Mouse (Mus musculus) limb, embryonic 10.5 days (tissue): ENCODE data around the gene Scrn1. TPM values are rescaled to one million over a fixed set of nuclear protein-coding genes. Genes with fewer than 3 reads are reported as not detected.

Experiments used
- DNase-seq: peaks from one replicate; pipeline ENCODE4 v3.0.0-alpha.2; 2017; ENCODE audit warnings: low spot score
- H3K27ac ChIP-seq: fragments of 300-500 bp; sonication (generic); 2 replicates; pipeline ENCODE4 v1.5.1; 2016; ENCODE audit warnings: mild to moderate bottlenecking
- H3K27me3 ChIP-seq: fragments of 300-500 bp; sonication (generic); 2 replicates; pipeline ENCODE4 v1.6.1; 2016; ENCODE audit warnings: low read depth, mild to moderate bottlenecking; ENCODE audit not compliant: poor library complexity, severe bottlenecking
- H3K36me3 ChIP-seq: fragments of 300-500 bp; sonication (generic); 2 replicates; pipeline ENCODE4 v1.6.1; 2016; ENCODE audit warnings: mild to moderate bottlenecking, moderate library complexity
- H3K4me1 ChIP-seq: fragments of 300-500 bp; sonication (generic); 2 replicates; pipeline ENCODE4 v1.6.1; 2016
- H3K4me3 ChIP-seq: fragments of 300-500 bp; sonication (generic); 2 replicates; pipeline ENCODE4 v1.5.1; 2016; ENCODE audit warnings: mild to moderate bottlenecking, moderate library complexity
- H3K9me3 ChIP-seq: fragments of 300-500 bp; sonication (generic); replicated peaks from 2 replicates; pipeline ENCODE4 v1.6.1; 2016; ENCODE audit warnings: mild to moderate bottlenecking
- WGBS: fragments of 180-500 bp; shearing (Covaris S2); methylation state at CpG from one replicate; pipeline ENCODE4 v1.1.7; 2016; 5-methylcytosine and 5-hydroxymethylcytosine counted together
- polyA plus RNA-seq: library from polyadenylated mRNA; unstranded; fragments of >200 nt; fragmentation: Nextera tagmentation; extraction: Ambion mirVana; gene quantifications from 2 replicates; pipeline ENCODE4 v1.2.1, GENCODE M21; 2016

Gene Scrn1
- polyA plus RNA-seq, 1 experiment from 2014 or later, result 7.8 TPM

DNA sequence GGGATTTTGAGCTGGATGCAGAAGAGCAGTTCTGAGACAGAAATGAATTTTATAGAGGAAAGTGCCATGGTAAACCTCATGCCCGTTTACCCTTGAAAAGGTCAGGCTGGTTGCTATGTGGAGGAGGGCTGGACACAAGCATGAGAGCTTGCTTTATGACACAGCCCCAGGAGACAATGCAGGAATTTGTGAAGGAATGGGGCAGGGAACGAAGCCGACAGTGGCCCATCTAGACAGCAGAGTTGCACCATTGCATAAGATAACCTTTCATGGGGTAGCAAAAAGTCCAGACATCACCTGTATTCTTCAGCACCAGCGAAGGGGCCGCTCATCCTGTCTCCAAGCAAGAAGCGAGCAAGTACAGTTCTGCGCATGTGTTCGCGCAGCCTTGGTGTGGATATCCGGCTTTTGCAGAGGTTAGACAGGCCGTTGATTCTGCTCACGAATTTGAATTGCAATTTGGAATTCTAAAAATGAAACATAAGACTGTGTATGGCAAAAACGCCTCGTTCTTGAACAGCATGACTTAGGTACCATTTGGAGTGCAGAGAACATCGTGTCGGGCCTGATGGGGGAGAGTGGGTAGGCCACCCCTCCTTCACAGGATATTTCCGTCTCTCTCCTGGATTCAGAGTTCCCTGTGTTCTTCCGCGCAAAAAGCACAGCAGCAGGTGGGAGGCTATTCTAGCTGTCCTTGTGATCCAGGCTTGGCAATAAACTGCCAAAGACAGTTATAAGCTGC is 90.2 kb downstream of the Scrn1 start:
- 91% methylated on average over 19 of the region's 19 CpGs for WGBS
- Histone ChIP-seq H3K4me3 (no peak overlapping the region), H3K27me3 (no peaks in the 10 kb centered on the region), H3K36me3 (no peaks in the 10 kb centered on the region), H3K4me1 (peaks cover 13% of the 10 kb centered on the region; the same call in 1 of the 2 replicates), H3K9me3 (no peaks in the 10 kb centered on the region), H3K27ac (no peak overlapping the region)
- no peak for DNase-seq

DNA sequence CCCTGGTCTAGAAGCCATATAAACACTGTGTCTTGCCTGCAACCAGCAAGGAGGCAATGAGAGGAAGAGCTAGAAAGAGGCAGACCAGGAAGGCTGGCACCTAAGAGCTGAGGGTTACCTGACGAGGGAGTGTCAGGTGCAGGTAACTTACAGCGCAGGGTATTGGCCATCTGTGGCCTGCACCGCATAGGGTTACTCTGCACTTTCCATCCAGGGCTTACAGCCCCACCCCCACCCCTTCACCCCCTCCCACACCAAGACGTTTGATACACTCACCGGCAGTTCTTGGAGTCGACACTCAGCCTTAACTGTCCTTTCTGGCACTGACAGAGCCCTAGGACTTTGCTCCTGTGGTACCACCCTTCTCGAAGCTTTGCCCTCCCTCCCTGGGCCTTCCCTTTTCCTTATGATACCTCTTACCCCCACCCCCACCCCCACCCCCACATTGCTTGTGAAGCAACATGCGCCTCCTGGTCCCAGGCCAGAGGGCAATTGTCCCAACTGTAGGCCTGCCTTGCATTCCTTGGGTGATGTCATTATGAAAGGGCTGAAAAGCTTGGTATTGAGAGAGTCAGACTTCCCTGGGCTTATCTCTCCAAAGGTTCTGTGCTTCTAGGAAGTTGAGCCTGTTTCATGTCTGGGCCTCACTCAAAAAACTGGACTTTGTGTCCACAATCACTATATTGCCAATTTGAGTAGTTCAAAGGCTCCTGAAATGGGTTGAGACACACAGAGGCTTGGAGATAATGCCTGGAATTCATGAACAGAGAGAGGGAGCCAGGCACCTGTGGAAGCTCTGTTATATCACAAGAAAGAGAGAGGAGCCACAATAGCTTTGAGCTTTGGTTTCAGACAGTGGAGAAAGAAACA is 93.2 kb downstream of the Scrn1 start:
- no peaks in the 10 kb centered on the region for H3K27me3 ChIP-seq
- WGBS, result 64% methylated on average over 8 of the region's 8 CpGs
- H3K9me3 ChIP-seq, result no peaks in the 10 kb centered on the region
- peaks cover 13% of the 10 kb centered on the region; the same call in 1 of the 2 replicates for H3K4me1 ChIP-seq
- no peaks in the 10 kb centered on the region for H3K36me3 ChIP-seq
- no peak overlapping the region for H3K4me3 ChIP-seq
- no peak for DNase-seq
- H3K27ac ChIP-seq, result no peak overlapping the region

DNA sequence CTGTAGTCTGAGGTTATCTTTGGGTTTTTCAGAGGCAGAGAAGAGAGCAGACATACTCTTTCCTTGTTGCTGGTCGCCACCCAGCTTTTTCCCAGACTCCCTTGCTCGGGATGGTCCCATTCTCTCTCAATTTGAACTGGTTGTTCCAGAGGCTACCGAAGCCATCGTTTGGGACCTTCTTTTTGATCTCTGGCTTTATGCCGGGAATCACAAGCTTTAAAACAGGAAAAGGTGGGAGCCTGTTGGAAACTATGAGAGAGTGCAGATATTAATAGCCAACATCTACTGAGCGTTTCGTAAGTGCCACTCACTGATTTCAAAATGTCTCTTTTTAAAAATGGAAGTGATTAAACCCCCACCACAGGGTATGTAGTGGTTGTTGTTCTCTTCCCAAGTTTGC is 94.4 kb downstream of the Scrn1 start:
- WGBS, result 85% methylated on average over 7 of the region's 7 CpGs
- peaks cover 11% of the 10 kb centered on the region; the same call in 1 of the 2 replicates for H3K4me1 ChIP-seq

DNA sequence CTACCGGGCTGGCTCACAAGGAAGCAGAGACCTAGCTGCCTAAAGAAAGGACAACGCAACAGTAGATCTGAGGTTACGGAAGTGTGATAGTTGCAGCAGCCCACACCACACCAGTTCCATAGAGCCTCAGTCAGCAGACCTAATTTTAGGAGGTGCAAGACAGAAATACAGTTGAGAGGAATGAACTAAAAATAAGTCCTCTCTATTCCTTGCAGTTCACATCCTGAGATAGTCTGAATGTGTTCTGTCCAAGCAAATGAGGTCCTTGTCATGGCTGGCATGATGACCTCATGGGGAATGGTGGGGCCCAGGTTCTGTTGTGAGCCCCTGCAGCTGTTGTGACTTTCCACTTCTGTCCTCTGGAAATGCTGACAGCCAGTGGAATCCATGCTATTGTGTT is 98.9 kb downstream of the Scrn1 start:
- WGBS, result 91% methylated on average over 3 of the region's 3 CpGs
- H3K4me3 ChIP-seq, result no peak overlapping the region
- no peak overlapping the region for H3K27ac ChIP-seq
- H3K9me3 ChIP-seq, result no peaks in the 10 kb centered on the region
- H3K36me3 ChIP-seq, result no peaks in the 10 kb centered on the region
- no peaks in the 10 kb centered on the region for H3K27me3 ChIP-seq
- DNase-seq, result no peak
- no peaks in the 10 kb centered on the region for H3K4me1 ChIP-seq

More for the DNA sequence above, 94.4 kb downstream of the Scrn1 start:
- no peak overlapping the region for H3K4me3 ChIP-seq
- H3K27me3 ChIP-seq, result no peaks in the 10 kb centered on the region
- no peaks in the 10 kb centered on the region for H3K36me3 ChIP-seq
- no peak for DNase-seq
- H3K9me3 ChIP-seq, result no peaks in the 10 kb centered on the region
- H3K27ac ChIP-seq, result no peak overlapping the region

DNA sequence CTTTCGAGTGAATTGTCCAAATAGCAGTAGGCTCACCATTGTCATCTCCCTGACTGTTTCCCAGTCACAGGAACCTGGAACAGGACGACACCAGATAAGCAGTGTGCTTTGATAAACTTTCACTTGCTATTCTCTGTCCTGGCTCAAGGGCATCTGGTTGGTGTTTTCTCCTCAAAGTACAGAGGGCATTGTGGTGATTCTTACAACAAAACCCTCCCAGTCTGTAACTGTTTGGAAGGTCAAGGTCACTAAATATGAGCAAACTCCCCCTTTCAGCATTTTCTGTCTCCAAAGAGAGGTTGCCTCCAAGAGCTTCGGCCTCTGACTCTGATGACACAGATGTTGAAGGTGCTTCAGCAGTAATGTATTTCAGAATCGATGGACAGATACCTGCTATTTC is 101.4 kb downstream of the Scrn1 start:
- no peak overlapping the region for H3K27ac ChIP-seq
- 85% methylated on average over 4 of the region's 4 CpGs for WGBS

DNA sequence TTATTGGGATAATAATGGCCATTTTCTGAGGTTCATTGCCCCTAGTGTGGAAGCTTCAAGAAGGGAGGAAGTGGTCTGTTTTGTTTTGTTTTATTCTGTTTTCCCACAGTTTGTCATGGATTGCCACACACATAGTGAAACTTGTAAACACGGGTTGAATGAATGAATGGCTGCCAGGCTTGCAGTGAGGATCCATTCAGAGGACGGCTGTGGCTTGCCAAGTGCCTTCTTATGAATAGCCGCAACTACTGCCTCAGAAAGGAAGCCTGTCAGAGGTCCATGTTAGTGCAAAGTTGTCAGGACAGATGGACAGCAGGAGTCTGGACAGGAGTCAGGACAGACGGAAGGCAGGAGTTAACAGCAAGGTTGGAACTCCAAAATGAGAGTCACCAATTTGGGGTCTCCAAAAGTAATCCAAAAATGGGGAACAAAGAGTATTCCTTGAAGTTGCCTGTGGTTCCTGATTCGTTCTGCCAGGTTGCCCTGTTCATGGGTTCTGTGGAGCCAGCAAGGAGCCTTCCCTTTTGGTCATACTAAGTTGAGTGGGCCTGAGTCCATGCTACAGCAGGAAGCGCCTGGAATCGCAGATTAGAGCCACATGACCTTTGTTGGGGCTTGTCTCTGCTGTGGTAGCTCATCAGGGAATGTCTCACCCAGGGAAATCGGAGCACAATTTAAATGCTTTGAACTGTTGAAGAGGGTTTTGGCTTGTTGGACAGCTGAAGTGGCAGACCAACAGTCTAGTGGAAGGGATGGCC is 102.4 kb downstream of the Scrn1 start:
- Histone ChIP-seq H3K4me3 (no peak overlapping the region), H3K9me3 (no peaks in the 10 kb centered on the region), H3K36me3 (no peaks in the 10 kb centered on the region), H3K27me3 (no peaks in the 10 kb centered on the region), H3K4me1 (no peaks in the 10 kb centered on the region), H3K27ac (no peak overlapping the region)
- WGBS, result 84% methylated on average over 8 of the region's 8 CpGs
- no peak for DNase-seq

More for the DNA sequence above, 101.4 kb downstream of the Scrn1 start:
- Histone ChIP-seq H3K27me3 (no peaks in the 10 kb centered on the region), H3K4me3 (no peak overlapping the region), H3K9me3 (no peaks in the 10 kb centered on the region), H3K36me3 (no peaks in the 10 kb centered on the region), H3K4me1 (no peaks in the 10 kb centered on the region)
- DNase-seq, result no peak

DNA sequence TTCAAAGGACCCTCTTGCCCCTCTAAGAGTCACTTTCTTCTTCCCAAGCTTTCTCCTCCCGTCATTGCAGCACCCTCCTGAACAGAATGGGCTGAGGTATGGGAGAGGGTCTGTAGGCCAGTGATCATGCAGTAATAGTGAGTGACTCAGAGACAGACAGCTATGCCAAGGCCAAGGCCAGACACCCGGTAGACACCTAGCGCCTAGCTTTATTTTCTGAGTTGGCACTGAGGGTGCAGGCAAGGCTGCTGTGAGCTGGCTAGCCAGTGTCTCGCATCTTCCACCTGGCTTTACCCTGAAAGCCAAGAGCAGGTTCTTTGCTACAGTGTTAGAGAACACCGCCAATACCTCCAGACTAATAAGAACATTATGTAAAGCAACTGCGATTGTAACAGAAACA is 103.5 kb downstream of the Scrn1 start:
- no peaks in the 10 kb centered on the region for H3K36me3 ChIP-seq
- H3K27ac ChIP-seq, result no peak overlapping the region
- WGBS, result 86% methylated on average over 6 of the region's 6 CpGs
- H3K4me3 ChIP-seq, result no peak overlapping the region
- H3K27me3 ChIP-seq, result no peaks in the 10 kb centered on the region
- H3K9me3 ChIP-seq, result no peaks in the 10 kb centered on the region
- no peak for DNase-seq
- H3K4me1 ChIP-seq, result no peaks in the 10 kb centered on the region

DNA sequence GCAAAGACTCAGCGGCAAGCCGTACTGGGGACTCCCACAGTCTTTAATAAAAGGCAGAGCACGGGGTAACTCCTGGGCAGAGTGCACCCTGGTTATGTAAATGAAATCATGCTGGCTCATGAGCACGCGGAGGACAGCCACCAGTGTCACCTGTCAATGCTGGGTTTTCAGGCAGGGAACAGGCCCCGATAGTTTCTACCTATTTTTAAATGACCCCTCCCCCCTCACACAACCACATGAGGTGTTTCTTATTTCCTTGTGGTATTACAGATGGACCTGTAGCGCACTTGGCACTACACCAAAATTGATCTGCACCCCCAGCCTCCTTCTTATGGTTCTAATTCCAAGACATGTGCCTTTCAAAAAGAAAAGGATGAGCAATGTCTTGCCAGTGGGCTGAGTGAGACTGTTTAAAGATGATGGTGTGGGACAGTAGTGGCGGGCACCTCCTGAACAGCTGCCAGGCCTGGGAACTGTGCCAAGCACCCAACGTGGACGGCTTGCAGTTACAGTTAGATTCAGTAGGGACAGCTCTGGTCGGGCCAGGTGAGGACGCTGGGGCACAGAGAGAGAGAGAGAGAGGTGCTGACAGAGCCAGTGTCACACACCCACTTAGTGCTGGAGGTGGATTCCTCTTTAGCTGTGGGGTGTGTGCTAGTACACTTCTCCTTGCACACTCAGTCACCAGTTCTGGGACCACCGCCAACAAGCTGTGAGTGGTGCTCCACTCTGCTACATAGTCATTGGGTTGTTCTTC is 105.2 kb downstream of the Scrn1 start:
- Histone ChIP-seq H3K27me3 (no peaks in the 10 kb centered on the region), H3K36me3 (no peaks in the 10 kb centered on the region), H3K4me3 (no peak overlapping the region), H3K9me3 (no peaks in the 10 kb centered on the region), H3K27ac (no peak overlapping the region), H3K4me1 (no peaks in the 10 kb centered on the region)
- no peak for DNase-seq
- 84% methylated on average over 13 of the region's 13 CpGs for WGBS

DNA sequence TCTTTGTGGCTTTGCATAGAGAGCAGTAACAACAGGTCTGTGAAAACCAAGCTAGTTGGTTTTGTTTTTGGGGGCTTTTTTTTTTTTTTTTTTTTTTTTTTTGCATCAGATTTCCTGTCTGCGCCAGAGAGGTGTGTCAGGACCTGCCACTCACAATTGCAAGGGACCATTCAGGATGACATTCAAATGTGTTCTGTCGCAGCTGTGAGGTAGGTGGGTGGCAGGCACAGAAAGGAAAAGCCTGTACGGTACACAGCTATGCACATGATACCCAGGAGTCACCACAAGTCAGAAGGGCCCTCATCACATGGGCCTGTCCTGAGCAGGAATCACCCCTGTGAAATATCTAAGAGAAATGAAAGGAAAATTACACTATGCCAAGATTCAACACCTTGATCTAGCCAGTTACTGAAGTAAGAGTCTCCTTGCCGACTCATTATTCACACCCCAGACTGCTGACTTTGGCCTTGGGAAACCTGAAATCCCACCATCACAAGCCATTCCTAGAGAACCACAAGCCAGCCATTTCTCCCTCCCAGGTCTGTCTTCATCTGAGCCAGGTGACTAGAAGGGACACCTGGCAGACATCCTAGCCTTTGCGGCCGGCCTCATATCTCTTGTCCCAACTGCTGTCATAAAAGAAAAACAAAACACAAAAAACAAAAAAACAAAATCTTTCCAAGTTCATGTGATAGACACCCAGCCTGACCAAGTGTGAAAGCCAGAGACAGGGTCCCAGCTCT is 105.9 kb downstream of the Scrn1 start:
- DNase-seq, result no peak
- no peak overlapping the region for H3K27ac ChIP-seq
- 87% methylated on average over 6 of the region's 6 CpGs for WGBS

DNA sequence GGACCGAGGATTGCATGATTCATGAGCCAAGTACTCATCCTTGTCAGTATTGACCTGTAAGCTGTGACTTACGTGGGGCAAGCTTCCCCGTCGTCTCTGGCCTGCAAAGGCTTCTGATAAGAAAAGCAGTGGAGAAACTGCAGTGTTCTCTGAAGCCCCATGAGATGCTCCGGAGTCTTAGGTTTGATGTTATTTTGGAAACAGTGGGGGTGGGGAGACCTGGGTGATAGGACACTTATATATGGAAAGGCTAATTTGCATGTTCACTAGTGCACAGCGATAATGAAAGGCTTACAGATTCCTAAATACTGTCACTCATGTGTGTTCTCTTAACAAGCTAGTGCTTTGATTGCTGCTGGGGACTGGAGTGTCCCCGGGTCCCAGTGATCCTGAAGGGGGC is 106.6 kb downstream of the Scrn1 start:
- H3K4me3 ChIP-seq, result no peak overlapping the region
- WGBS, result 72% methylated on average over 7 of the region's 7 CpGs
- no peak for DNase-seq
- H3K9me3 ChIP-seq, result no peaks in the 10 kb centered on the region
- H3K27me3 ChIP-seq, result no peaks in the 10 kb centered on the region
- H3K36me3 ChIP-seq, result no peaks in the 10 kb centered on the region
- H3K27ac ChIP-seq, result no peak overlapping the region
- H3K4me1 ChIP-seq, result no peaks in the 10 kb centered on the region

More for the DNA sequence above, 105.9 kb downstream of the Scrn1 start:
- Histone ChIP-seq H3K9me3 (no peaks in the 10 kb centered on the region), H3K4me3 (no peak overlapping the region), H3K36me3 (no peaks in the 10 kb centered on the region), H3K27me3 (no peaks in the 10 kb centered on the region), H3K4me1 (no peaks in the 10 kb centered on the region)
